Mouse (Mus musculus) heart, embryonic 10.5 days (tissue): ENCODE data around the gene Rabepk. TPM values are rescaled to one million over a fixed set of nuclear protein-coding genes. Genes with fewer than 3 reads are reported as not detected.
"Not testable (repeated sequence)": the region's sequence is repeated elsewhere in the genome, so short reads cannot be mapped to it uniquely, and the experiment has no call there.

Experiments
- DNase-seq: peaks from one replicate; pipeline ENCODE4 v3.0.0-alpha.2; 2017; ENCODE audit warnings: low spot score
- H3K27ac ChIP-seq: fragments of 300-500 bp; sonication (generic); 2 replicates; pipeline ENCODE4 v1.5.1; 2016; ENCODE audit warnings: mild to moderate bottlenecking
- H3K27me3 ChIP-seq: fragments of 300-500 bp; sonication (generic); 2 replicates; pipeline ENCODE4 v1.6.1; 2016; ENCODE audit warnings: mild to moderate bottlenecking; ENCODE audit not compliant: poor library complexity, insufficient read depth, severe bottlenecking
- H3K36me3 ChIP-seq: fragments of 300-500 bp; sonication (generic); 2 replicates; pipeline ENCODE4 v1.6.1; 2016; ENCODE audit warnings: mild to moderate bottlenecking, moderate library complexity
- H3K4me1 ChIP-seq: fragments of 300-500 bp; sonication (generic); 2 replicates; pipeline ENCODE4 v1.6.1; 2016; ENCODE audit warnings: mild to moderate bottlenecking
- H3K4me3 ChIP-seq: fragments of 300-500 bp; sonication (generic); 2 replicates; pipeline ENCODE4 v1.5.1; 2016; ENCODE audit warnings: mild to moderate bottlenecking, moderate library complexity
- H3K9me3 ChIP-seq: fragments of 300-500 bp; sonication (generic); 2 replicates; pipeline ENCODE4 v1.6.1; 2016; ENCODE audit warnings: mild to moderate bottlenecking, moderate library complexity
- WGBS: fragments of 180-500 bp; shearing (Covaris S2); methylation state at CpG from one replicate; pipeline ENCODE4 v1.1.7; 2016; 5-methylcytosine and 5-hydroxymethylcytosine counted together
- polyA plus RNA-seq: library from polyadenylated mRNA; unstranded; fragments of >200 nt; fragmentation: Nextera tagmentation; extraction: Ambion mirVana; gene quantifications from 2 replicates; pipeline ENCODE4 v1.2.1, GENCODE M21; 2016

The Rabepk gene
- polyA plus RNA-seq, 1 experiment from 2014 or later = 40.2 TPM

DNA sequence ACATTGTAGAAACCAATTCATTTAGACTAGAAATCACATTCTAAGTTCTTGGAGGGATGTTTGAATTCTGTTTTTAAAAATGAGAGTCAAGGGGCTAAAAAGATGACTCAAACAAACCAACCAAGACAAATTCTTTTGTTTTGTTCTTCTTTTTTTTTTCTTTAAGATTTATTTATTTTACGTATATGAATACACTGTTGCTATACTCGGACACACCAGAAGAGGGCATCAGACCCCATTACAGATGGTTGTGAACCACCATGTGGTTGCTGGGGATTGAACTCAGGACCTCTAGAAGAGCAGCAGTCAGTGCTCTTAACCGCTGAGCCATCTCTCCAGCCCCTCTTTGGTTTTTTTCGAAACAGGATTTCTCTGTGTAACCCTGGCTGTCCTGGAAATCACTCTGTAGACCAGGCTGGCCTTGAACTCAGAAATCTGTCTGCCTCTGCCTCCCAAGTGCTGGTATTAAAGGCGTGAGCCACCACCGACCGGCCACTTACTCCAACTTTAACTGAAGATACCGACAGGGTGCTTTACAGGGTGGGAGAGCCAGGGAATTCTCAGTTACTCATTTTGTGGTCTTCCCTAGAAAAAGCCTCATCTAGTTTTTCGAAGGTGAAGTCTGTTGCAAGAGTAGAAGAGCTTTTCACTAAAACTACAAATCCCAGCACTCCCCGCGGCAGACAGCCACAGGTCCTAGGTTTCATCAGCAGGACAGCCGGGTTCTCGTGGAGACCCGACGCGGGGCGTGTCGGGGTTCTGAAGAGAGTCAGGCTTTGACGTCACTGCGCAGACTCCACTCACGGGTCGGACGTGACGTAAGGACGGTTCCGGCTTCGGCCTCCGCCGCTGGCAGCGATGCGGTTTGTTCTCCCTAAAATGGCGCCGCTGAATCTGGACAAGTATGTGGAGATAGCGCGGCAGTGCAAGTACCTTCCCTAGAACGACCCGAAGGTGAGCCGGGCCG is 2.1 kb upstream of the Rabepk start:
- Histone ChIP-seq H3K27me3 (no peaks in the 10 kb centered on the region), H3K27ac (peak overlapping the region; percentile 94)
- peak; percentile 99 for DNase-seq

DNA sequence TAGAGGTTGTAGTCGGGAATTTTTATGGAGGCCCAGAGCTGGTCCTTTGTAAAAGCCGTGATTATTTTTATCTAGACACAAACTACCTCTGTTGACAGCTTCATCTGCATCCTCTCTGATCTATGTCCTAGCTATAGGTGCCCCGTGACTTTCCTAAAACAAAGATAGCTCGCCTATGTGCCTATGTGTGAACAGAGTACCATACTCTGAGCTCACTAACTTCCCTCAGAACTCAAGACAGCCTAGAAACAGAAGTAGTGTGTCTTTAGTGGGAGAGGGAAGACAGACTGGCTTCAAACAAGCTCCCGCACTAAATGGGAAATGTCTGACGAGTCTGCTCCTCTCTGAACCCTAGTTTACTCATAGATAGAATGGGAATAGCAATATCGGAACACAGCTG is 659 bp upstream of the Rabepk start:
- Histone ChIP-seq H3K36me3 (peaks cover 16% of the 10 kb centered on the region), H3K9me3 (no peaks in the 10 kb centered on the region), H3K4me3 (peak overlapping the region; percentile 74), H3K27ac (peak overlapping the region; percentile 86), H3K4me1 (peaks cover 20% of the 10 kb centered on the region), H3K27me3 (no peaks in the 10 kb centered on the region)
- DNase-seq = no peak
- 71% methylated on average over 7 of the region's 7 CpGs for WGBS

More for the DNA sequence above, 2.1 kb upstream of the Rabepk start:
- peak overlapping the region; percentile 69 for H3K4me3 ChIP-seq
- H3K4me1 ChIP-seq = peaks cover 24% of the 10 kb centered on the region
- H3K36me3 ChIP-seq = peaks cover 13% of the 10 kb centered on the region
- 5% methylated on average over 39 of the region's 39 CpGs for WGBS
- H3K9me3 ChIP-seq = no peaks in the 10 kb centered on the region

DNA sequence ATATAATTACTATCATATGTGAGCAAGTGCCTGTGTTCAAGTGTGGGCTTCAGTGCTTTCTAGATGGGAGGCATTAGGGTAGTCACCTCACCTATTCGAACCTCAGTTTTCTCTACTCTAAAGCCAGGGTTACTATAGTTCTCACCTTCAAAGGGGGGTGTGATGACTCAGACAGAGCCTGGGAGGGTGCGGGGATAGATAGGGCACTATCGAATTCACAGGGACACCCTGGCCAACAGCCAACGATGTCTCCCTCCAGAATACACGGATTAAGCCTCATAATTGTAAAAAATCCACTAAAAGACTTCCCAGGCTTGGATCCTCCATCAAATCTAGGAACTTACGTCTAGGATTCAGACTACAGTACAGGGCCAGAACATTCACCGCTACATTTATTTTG is 4.3 kb downstream of the Rabepk start:
- peaks cover 38% of the 10 kb centered on the region for H3K36me3 ChIP-seq
- no peak for DNase-seq
- H3K27me3 ChIP-seq = no peaks in the 10 kb centered on the region
- no peak overlapping the region for H3K27ac ChIP-seq
- WGBS = 90% methylated on average over 7 of the region's 7 CpGs
- no peaks in the 10 kb centered on the region for H3K9me3 ChIP-seq
- H3K4me1 ChIP-seq = peaks cover 13% of the 10 kb centered on the region
- H3K4me3 ChIP-seq = no peak overlapping the region

DNA sequence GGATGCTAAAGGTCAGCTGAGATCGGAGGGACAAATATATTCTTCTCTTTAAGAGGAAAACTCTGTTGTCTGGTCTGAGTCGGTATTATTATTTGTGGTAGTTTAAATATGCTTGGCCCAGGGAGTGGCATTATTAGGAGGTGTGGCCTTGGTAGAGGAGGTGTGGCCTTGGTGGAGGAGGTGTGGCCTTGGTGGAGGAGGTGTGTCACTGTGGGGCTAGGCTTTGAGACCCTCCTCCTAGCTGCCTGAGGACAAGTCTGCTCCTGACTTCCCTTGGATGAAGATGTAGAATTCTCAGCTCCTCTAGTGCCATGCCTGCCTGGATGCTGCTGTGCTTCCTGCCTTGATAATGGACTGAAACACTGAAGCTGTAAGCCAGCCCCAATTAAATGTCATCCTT is 5.2 kb downstream of the Rabepk start:
- 95% methylated on average over 2 of the region's 2 CpGs for WGBS
- H3K27me3 ChIP-seq = no peaks in the 10 kb centered on the region

DNA sequence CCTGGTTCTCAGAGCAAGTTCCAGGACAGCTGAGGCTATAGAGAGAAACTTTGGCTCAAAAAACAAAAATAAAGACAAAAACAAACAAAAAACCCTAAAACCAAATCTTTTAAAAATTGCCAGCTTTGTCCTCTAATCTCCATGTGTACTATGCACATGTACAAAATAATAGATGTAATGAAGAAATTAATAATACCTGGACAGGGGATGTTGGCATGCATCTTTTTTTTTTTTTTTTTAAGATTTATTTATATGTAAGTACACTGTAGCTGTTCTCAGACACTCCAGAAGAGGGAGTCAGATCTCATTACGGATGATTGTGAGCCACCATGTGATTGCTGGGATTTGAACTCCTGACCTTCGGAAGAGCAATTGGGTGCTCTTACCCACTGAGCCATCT is 7.2 kb downstream of the Rabepk start:
- not testable (repeated sequence) for DNase-seq, H3K27ac ChIP-seq, H3K9me3 ChIP-seq, H3K27me3 ChIP-seq, H3K4me3 ChIP-seq, H3K4me1 ChIP-seq
- peaks cover 56% of the 10 kb centered on the region for H3K36me3 ChIP-seq
- WGBS = 85% methylated on average over 2 of the region's 2 CpGs

More for the DNA sequence above, 5.2 kb downstream of the Rabepk start:
- Histone ChIP-seq H3K4me1 (peaks cover 6% of the 10 kb centered on the region; the same call in 1 of the 2 replicates), H3K27ac (no peak overlapping the region), H3K4me3 (no peak overlapping the region), H3K36me3 (peaks cover 46% of the 10 kb centered on the region), H3K9me3 (no peaks in the 10 kb centered on the region)
- no peak for DNase-seq

DNA sequence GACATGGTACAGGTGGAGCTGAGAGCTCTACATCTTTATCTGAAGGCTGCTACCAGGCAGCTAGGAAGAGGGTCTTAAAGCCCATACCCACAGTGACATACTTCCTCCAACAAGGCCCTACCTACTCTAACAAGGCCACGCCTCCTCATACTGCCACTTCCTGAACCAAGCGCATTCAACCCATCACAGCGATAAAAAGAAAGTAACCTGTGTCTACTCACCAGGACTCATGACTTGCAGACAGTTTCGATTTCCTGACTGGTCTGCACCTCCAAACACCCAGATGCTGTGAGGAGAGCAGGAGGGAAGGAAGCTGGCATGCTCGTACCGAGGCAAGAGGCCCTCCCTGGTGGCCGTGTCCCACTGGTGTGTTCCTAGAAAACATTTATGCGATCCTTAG is 9.4 kb downstream of the Rabepk start:
- WGBS = 90% methylated on average over 8 of the region's 8 CpGs
- no peaks in the 10 kb centered on the region for H3K9me3 ChIP-seq

DNA sequence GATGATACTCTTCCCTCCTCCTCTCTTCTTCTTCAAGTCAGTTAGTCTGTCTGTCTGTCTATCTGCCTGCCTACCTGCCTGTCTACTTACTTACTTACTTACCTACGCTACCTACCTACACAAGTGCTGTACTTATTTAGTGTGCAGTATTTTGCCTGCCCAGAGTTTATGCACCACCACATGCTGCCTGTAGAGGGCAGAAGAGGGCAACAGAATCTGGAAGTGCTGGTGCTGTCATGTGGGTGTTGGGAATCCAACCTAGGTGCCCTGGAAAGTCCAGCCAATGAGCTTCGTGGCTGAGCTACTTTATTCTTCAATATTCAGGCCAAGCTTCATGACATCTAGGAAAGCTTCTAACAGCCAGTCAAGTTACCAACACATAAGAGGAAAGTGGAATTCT is 15.6 kb downstream of the Rabepk start:
- peaks cover 74% of the 10 kb centered on the region for H3K36me3 ChIP-seq
- WGBS = 88% methylated on average over 2 of the region's 2 CpGs

More for the DNA sequence above, 9.4 kb downstream of the Rabepk start:
- H3K4me3 ChIP-seq = no peak overlapping the region
- no peak overlapping the region for H3K27ac ChIP-seq
- DNase-seq = no peak
- H3K36me3 ChIP-seq = peaks cover 55% of the 10 kb centered on the region
- H3K27me3 ChIP-seq = no peaks in the 10 kb centered on the region
- H3K4me1 ChIP-seq = peaks cover 7% of the 10 kb centered on the region; the same call in 1 of the 2 replicates

DNA sequence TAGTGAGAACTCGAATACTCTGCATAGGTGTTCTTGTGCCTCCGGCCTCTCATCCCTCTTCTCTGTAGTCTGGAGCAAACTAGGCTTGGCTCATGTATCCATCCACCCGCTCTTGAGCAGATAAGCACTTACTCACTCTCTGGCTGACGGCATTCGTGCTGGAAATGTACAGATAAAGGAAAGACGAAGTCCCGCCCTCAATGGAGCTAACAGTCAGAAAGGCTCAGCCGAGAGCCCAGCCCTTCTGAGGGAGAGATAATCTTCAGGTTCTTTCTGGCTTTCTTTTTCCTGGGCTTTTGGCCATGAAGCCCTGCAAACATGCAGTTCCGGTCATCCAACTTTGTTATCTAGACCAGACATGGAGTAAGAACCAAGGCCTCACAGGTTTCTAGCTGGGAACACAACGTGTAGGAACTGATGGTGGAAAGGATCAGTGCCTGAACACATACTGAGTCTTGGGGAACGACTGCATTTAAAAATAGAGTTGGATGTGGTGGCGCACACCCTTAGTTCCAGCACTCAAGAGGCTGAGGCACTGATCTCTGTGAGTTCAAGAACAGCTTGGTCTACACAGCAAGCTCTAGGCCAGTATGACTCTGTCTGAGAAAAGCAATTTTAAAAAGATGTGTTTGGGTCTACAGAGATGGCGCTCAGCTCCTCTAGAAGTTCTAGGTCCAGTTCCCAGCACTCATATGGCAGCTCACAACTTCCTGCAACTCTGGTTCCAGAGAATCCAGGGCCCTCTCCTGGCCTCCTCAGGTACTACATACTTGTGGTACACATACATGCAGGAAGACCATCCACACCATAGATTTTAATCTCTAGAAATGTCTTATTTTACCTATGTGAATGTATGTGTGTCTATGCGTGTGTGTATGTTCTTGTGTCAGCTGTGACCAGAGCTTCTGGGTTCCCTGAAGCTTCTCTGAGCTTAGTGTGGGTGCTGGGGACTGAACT is 16.4 kb downstream of the Rabepk start:
- Histone ChIP-seq H3K4me1 (peaks cover 7% of the 10 kb centered on the region; the same call in 1 of the 2 replicates), H3K9me3 (no peaks in the 10 kb centered on the region), H3K36me3 (peaks cover 75% of the 10 kb centered on the region), H3K4me3 (no peak overlapping the region), H3K27ac (peak overlapping the region; percentile 32), H3K27me3 (no peaks in the 10 kb centered on the region)
- peak; percentile 93 for DNase-seq
- 50% methylated on average over 14 of the region's 14 CpGs for WGBS

More for the DNA sequence above, 15.6 kb downstream of the Rabepk start:
- peak overlapping the region; percentile 32; the same call in 1 of the 2 replicates for H3K27ac ChIP-seq
- peaks cover 14% of the 10 kb centered on the region; the same call in 1 of the 2 replicates for H3K4me1 ChIP-seq
- DNase-seq = no peak
- H3K9me3 ChIP-seq = no peaks in the 10 kb centered on the region
- no peak overlapping the region for H3K4me3 ChIP-seq
- H3K27me3 ChIP-seq = no peaks in the 10 kb centered on the region

DNA sequence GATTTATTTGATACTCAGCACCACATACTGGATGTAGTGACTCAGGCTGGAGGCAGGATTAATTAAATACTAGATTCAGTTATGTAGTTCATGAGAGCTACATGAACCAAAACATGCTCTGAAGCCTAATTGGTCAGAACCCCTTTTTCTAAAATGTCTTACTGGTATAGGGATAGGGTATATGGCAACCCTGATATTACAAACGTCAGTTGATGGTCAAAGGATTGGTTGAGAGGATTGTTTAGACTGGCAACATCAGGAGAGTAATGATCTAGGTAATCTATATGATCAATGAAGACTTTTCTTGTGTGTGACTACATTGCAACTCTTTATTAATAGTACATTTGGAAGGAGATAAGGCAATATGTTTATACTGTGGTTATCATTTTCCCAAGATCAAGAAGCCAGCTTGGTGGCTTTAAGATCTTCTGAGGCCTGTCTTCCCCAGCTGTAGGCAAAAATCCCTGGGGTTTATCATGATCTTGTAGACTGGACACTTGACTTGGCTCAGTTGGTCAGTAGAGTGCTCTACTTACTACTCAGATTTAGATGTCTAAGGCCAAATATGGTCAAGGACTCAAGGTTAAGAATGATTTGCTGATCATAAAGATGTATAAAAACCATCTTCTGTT is 22.4 kb downstream of the Rabepk start:
- Histone ChIP-seq H3K4me3 (no peak overlapping the region), H3K36me3 (peaks cover 92% of the 10 kb centered on the region), H3K4me1 (peaks cover 26% of the 10 kb centered on the region)

DNA sequence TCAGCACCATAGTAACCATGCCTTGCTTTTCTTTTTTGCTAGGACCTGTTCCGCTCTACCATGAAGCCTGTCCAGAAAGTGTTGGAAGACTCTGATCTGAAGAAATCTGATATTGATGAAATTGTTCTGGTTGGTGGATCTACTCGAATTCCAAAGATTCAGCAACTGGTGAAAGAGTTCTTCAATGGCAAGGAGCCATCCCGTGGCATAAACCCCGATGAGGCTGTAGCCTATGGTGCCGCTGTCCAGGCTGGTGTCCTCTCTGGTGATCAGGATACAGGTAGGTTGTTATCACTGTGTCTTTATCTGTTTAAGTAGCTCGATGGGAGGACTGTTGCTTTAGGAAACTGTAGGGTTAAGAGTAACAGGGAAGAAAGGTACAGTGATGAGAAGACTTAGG is 25.2 kb downstream of the Rabepk start:
- Histone ChIP-seq H3K4me3 (peak overlapping the region; percentile 100), H3K27ac (no peak overlapping the region), H3K4me1 (peaks cover 32% of the 10 kb centered on the region), H3K9me3 (no peaks in the 10 kb centered on the region), H3K36me3 (peaks cover 71% of the 10 kb centered on the region), H3K27me3 (no peaks in the 10 kb centered on the region)
- no peak for DNase-seq
- 83% methylated on average over 6 of the region's 6 CpGs for WGBS

More for the DNA sequence above, 22.4 kb downstream of the Rabepk start:
- Histone ChIP-seq H3K27me3 (no peaks in the 10 kb centered on the region), H3K9me3 (no peaks in the 10 kb centered on the region), H3K27ac (no peak overlapping the region)
- no peak for DNase-seq
- 71% methylated on average over 1 of the region's 1 CpGs for WGBS

DNA sequence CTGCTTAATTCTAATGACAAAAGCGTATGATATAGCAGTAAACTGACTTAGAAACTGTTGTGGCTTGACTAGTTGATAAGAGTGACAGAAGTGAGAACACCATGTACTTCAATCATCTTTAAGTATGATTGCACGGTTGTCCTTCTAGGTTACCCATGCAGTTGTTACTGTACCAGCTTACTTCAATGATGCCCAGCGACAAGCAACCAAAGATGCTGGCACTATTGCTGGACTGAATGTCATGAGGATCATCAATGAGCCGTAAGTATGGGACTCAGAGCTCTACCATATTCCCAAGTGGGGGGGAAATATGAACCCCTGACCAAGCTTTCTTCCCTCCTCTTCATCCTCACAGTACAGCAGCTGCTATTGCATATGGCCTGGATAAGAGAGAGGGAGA is 26.0 kb downstream of the Rabepk start:
- WGBS = 90% methylated on average over 4 of the region's 4 CpGs
- H3K4me3 ChIP-seq = peak overlapping the region; percentile 100
- no peaks in the 10 kb centered on the region for H3K27me3 ChIP-seq
- DNase-seq = no peak
- no peak overlapping the region for H3K27ac ChIP-seq
- H3K4me1 ChIP-seq = peaks cover 32% of the 10 kb centered on the region
- H3K9me3 ChIP-seq = no peaks in the 10 kb centered on the region
- peaks cover 63% of the 10 kb centered on the region for H3K36me3 ChIP-seq
